Mouse (Mus musculus) heart, embryonic 11.5 days (tissue): ENCODE data around the gene Eef1akmt2. TPM values are rescaled to one million over a fixed set of nuclear protein-coding genes. Genes with fewer than 3 reads are reported as not detected.

ENCODE experiments used
- ATAC-seq: fragments of 200-750 bp; cut with Nextera tagmentation; replicated peaks from 2 replicates; pipeline ENCODE4 v1.8.0; 2017; ENCODE audit warnings: moderate library complexity; ENCODE audit not compliant: insufficient number of reproducible peaks, low FRiP score, low TSS enrichment
- H3K27ac ChIP-seq: fragments of 300-500 bp; sonication (generic); 2 replicates; pipeline ENCODE4 v1.5.1; 2014; ENCODE audit warnings: mild to moderate bottlenecking, low read depth, low read length
- H3K27me3 ChIP-seq: fragments of 300-500 bp; sonication (generic); 2 replicates; pipeline ENCODE4 v1.6.1; 2014; ENCODE audit warnings: mild to moderate bottlenecking, low read length, mixed read lengths; ENCODE audit not compliant: control insufficient read depth, insufficient read depth
- H3K36me3 ChIP-seq: fragments of 300-500 bp; sonication (generic); 2 replicates; pipeline ENCODE4 v1.6.1; 2014; ENCODE audit warnings: mild to moderate bottlenecking, low read length, moderate library complexity, mixed read lengths; ENCODE audit not compliant: control insufficient read depth, insufficient read depth
- H3K4me1 ChIP-seq: fragments of 300-500 bp; sonication (generic); 2 replicates; pipeline ENCODE4 v1.6.1; 2014; ENCODE audit warnings: low read length; ENCODE audit not compliant: control insufficient read depth, insufficient read depth
- H3K4me2 ChIP-seq: fragments of 300-500 bp; sonication (generic); 2 replicates; pipeline ENCODE4 v1.6.1; 2014; ENCODE audit warnings: mild to moderate bottlenecking, moderate library complexity
- H3K4me3 ChIP-seq: fragments of 300-500 bp; sonication (generic); 2 replicates; pipeline ENCODE4 v1.5.1; 2014; ENCODE audit warnings: low read depth, low read length
- H3K9ac ChIP-seq: fragments of 300-500 bp; sonication (generic); 2 replicates; pipeline ENCODE4 v1.6.1; 2014; ENCODE audit warnings: mild to moderate bottlenecking, low read depth, low read length, moderate library complexity
- H3K9me3 ChIP-seq: fragments of 300-500 bp; sonication (generic); replicated peaks from 2 replicates; pipeline ENCODE4 v1.6.1; 2016; ENCODE audit warnings: low read length; ENCODE audit not compliant: control insufficient read depth
- WGBS: fragments of 180-500 bp; shearing (Covaris S2); extraction: QIAGEN DNeasy Blood & Tissue Kit; methylation state at CpG from one replicate; pipeline ENCODE4 v1.1.7; 2014; ENCODE audit not compliant: insufficient replicate concordance; 5-methylcytosine and 5-hydroxymethylcytosine counted together
- polyA plus RNA-seq: library from polyadenylated mRNA; unstranded; fragments of >200 nt; fragmentation: Nextera tagmentation; extraction: Ambion mirVana; gene quantifications from 2 replicates; pipeline ENCODE4 v1.2.1, GENCODE M21; 2014

Eef1akmt2 gene
- 43.7 and 44.4 TPM in 2 replicates for polyA plus RNA-seq

DNA sequence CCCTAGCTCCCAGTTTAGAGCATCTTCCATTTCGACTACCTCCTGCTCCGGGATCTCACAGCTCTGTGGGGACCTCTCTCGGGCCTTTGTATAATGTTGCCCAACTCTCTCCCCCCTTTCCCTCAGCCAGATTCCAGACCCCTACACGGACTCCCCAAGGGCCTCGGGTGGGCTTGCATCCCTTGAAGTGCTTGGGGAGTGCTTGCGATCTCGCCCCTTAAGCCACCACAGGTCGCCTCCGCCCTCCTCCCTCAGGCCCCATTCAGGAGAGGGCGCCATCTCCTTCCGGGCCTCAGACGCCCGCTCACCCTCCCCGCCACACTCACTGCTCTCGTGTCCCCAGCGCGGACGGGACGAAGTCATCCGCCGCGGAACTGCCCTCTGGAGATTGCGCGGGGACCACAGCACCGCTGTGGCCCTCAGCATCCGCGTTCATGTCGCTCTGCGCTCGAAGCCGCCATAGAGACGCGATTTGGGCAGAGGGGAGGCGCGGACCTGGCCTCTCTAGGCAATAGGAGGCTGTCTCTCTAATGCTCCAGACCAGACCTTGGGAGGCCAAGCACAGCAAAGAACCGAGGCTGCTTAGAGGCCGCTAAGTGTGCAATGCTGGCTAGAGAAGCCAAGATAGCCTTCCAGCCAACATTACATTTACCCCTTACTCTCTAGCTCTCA lies at the start of gene Eef1akmt2:
Eef1akmt2 (minus strand) TSS at position 501 of the 672 bp plus-strand sequence.
- Histone ChIP-seq H3K27me3 (no peaks in the 10 kb centered on the region), H3K4me3 (peak within 1 kb of the TSS; percentile 72), H3K36me3 (no peaks in the 10 kb centered on the region), H3K4me2 (peak within 1 kb of the TSS; percentile 74), H3K9ac (peak within 1 kb of the TSS; percentile 96), H3K9me3 (no peaks in the 10 kb centered on the region), H3K4me1 (peaks cover 7% of the 10 kb centered on the region), H3K27ac (peak within 1 kb of the TSS; percentile 99)
- under 1% methylated on average over 37 of the region's 37 CpGs for WGBS
- ATAC-seq, result peak; percentile 92

- no peak overlapping the region for H3K4me3 ChIP-seq
- H3K36me3 ChIP-seq, result no peaks in the 10 kb centered on the region
- peak overlapping the region; percentile 25; the same call in 1 of the 2 replicates for H3K27ac ChIP-seq
- no peak overlapping the region for H3K4me2 ChIP-seq
- 30% methylated on average over 2 of the region's 2 CpGs for WGBS
- peak; percentile 35 for ATAC-seq
- H3K9ac ChIP-seq, result no peak overlapping the region
- no peaks in the 10 kb centered on the region for H3K9me3 ChIP-seq
- H3K27me3 ChIP-seq, result no peaks in the 10 kb centered on the region
- H3K4me1 ChIP-seq, result peaks cover 10% of the 10 kb centered on the region; the same call in 1 of the 2 replicates
Observed at GRCm38 (mm10) chr7:132900826-132901531, 48.5 kb upstream of the Eef1akmt2 start.

GRCm38 (mm10) chr7:132898234-132898633 lies 45.8 kb upstream of the Eef1akmt2 start:
- ATAC-seq, result no peak
- H3K4me3 ChIP-seq, result no peak overlapping the region
- no peak overlapping the region for H3K4me2 ChIP-seq
- no peak overlapping the region for H3K27ac ChIP-seq
- 82% methylated on average over 2 of the region's 2 CpGs for WGBS
- H3K9me3 ChIP-seq, result no peaks in the 10 kb centered on the region
- no peaks in the 10 kb centered on the region for H3K27me3 ChIP-seq
- H3K4me1 ChIP-seq, result peaks cover 19% of the 10 kb centered on the region; the same call in 1 of the 2 replicates
- H3K9ac ChIP-seq, result no peak overlapping the region
- no peaks in the 10 kb centered on the region for H3K36me3 ChIP-seq

- no peak overlapping the region for H3K27ac ChIP-seq
- H3K4me1 ChIP-seq, result peaks cover 19% of the 10 kb centered on the region; the same call in 1 of the 2 replicates
- no peak overlapping the region for H3K9ac ChIP-seq
- H3K27me3 ChIP-seq, result no peaks in the 10 kb centered on the region
- 77% methylated on average over 10 of the region's 10 CpGs for WGBS
- no peaks in the 10 kb centered on the region for H3K36me3 ChIP-seq
- H3K4me2 ChIP-seq, result no peak overlapping the region
- no peak for ATAC-seq
- H3K9me3 ChIP-seq, result no peaks in the 10 kb centered on the region
- no peak overlapping the region for H3K4me3 ChIP-seq
Observed at GRCm38 (mm10) chr7:132897258-132897657, 44.8 kb upstream of the Eef1akmt2 start.

DNA sequence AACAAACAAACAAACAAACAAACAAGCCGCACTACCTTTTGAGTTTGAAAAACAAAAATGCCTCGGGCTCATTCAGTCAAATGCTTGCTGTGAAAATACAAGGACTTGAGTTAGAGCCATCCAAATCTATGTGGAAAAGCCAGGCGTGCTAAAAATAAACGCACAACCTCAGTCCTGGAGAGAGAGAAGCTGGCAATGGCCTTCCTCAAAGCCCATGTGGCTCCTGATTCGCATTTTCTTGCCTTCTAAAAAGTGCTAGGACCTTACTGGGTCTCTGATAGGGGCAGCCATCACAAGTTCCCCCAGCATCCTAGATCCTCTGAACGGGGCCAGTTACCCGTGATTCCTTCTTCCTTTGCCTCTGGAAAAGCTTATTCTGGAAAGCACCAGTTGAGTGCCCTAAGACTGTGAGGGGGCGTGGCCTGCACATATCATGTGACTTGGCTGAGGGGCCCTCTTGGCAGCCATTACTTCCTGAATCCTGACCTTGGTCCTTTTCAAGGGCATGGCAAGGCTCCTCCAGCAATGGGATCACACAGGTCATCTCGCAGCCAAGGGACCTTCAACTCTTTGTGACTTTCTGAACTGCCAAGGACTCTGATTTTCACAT lies 43.8 kb upstream of the Eef1akmt2 start:
- Histone ChIP-seq H3K4me1 (peaks cover 19% of the 10 kb centered on the region; the same call in 1 of the 2 replicates), H3K27me3 (no peaks in the 10 kb centered on the region), H3K4me2 (no peak overlapping the region), H3K36me3 (no peaks in the 10 kb centered on the region), H3K27ac (peak overlapping the region; percentile 70), H3K9me3 (no peaks in the 10 kb centered on the region), H3K4me3 (no peak overlapping the region), H3K9ac (no peak overlapping the region)
- 74% methylated on average over 9 of the region's 9 CpGs for WGBS
- no peak for ATAC-seq

GRCm38 (mm10) chr7:132894841-132895555 lies 42.5 kb upstream of the Eef1akmt2 start:
- H3K4me3 ChIP-seq, result no peak overlapping the region
- H3K27me3 ChIP-seq, result no peaks in the 10 kb centered on the region
- no peaks in the 10 kb centered on the region for H3K36me3 ChIP-seq
- peak overlapping the region; percentile 46 for H3K27ac ChIP-seq
- no peak overlapping the region for H3K9ac ChIP-seq
- H3K9me3 ChIP-seq, result no peaks in the 10 kb centered on the region
- H3K4me1 ChIP-seq, result peaks cover 13% of the 10 kb centered on the region; the same call in 1 of the 2 replicates
- 58% methylated on average over 7 of the region's 7 CpGs for WGBS
- no peak overlapping the region for H3K4me2 ChIP-seq
- ATAC-seq, result no peak

DNA sequence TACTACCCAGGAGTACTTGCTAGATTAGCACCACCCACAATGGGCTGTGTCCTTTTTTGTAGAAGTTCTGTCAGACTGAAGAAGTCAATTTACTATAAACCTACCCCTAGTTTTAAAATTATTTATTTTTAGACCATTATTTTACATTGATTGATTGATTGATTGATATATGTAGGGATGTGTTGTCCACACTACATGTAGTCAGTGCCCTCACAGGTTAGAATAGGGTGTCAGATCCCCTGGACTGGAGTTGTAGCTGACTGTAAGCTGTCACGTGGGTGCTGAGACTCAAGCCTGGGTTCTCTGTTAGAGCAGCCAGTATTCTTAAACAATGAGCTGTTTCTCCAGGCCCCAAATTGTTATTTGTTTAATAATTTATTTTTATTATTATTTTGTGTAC lies 40.9 kb upstream of the Eef1akmt2 start:
- 81% methylated on average over 1 of the region's 1 CpGs for WGBS
- ATAC-seq, result no peak
- H3K9ac ChIP-seq, result no peak overlapping the region

DNA sequence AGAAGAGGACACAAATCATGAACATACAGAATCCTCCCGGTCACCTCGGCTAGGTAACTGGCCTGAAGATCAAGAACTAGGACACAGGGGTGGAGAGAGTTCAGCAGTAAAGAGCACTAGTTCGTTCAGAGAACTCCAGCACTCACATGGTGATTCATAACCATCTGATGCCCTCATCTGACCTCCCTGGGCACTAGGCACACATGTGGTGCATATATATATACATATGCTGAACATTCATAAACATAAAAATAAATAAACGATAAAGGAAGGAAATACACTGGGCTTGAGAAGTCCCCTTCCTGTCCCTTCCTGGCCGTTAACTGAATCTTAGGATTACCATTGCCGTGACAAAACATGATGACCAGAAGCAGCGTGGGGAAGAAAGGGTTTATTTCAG lies 40.3 kb upstream of the Eef1akmt2 start:
- H3K9me3 ChIP-seq, result no peaks in the 10 kb centered on the region
- H3K4me1 ChIP-seq, result peaks cover 13% of the 10 kb centered on the region; the same call in 1 of the 2 replicates
- no peak overlapping the region for H3K9ac ChIP-seq
- H3K36me3 ChIP-seq, result no peaks in the 10 kb centered on the region
- no peak overlapping the region for H3K4me2 ChIP-seq
- ATAC-seq, result no peak
- no peaks in the 10 kb centered on the region for H3K27me3 ChIP-seq
- H3K4me3 ChIP-seq, result no peak overlapping the region
- WGBS, result 68% methylated on average over 7 of the region's 7 CpGs
- no peak overlapping the region for H3K27ac ChIP-seq

More for the DNA sequence above, 40.9 kb upstream of the Eef1akmt2 start:
- Histone ChIP-seq H3K4me1 (peaks cover 13% of the 10 kb centered on the region; the same call in 1 of the 2 replicates), H3K27me3 (no peaks in the 10 kb centered on the region), H3K9me3 (no peaks in the 10 kb centered on the region), H3K4me3 (no peak overlapping the region), H3K36me3 (no peaks in the 10 kb centered on the region), H3K4me2 (no peak overlapping the region), H3K27ac (no peak overlapping the region)
